Mouse (Mus musculus): ENCODE measurements around the gene Fmo1.

DNA sequence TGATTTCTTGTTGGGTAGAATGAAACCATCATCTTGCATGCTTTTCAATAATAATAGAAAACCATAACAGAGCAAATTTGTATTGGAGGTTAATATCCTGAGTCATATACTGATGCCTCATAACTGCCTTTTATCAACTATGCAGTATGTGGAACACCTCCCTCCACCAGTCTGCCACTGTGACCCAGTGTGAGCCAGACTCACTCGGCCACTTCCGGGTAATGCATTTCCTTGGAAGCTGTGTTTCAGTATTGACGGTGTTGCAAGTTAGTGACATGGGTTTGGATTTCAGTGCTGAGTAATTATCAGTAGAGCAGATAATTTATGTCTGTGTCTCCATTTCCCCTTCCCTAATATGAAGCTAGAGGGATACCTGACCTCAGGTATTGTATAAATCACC is 2.8 kb downstream of the Fmo1 start:
- TF ChIP-seq EP300 (IDR thresholded peaks at IDR 0.05; ENCODE audit: insufficient read depth, low read depth, low read length) = no peak
- no peak for TF ChIP-seq CTCF (IDR thresholded peaks at IDR 0.05)
- TF ChIP-seq POLR2A (IDR thresholded peaks at IDR 0.05; ENCODE audit: insufficient read depth, low read depth, low read length) = no peak
